Mouse (Mus musculus) C2C12 (cell line): ENCODE measurements around the gene 5730522E02Rik. TPM values are rescaled to one million over a fixed set of nuclear protein-coding genes. Genes with fewer than 3 reads are reported as not detected.

Source experiments
- H3K27me3 ChIP-seq: one replicate; pipeline ENCODE4 v1.6.1; 2011; ENCODE audit not compliant: control insufficient read depth, insufficient read depth, insufficient read length
- H3K36me3 ChIP-seq: one replicate; pipeline ENCODE4 v1.6.1; 2011; ENCODE audit not compliant: control insufficient read depth, insufficient read depth
- H3K4me3 ChIP-seq: one replicate; pipeline ENCODE4 v1.5.1; 2011; ENCODE audit warnings: mild to moderate bottlenecking, control low read depth; ENCODE audit not compliant: poor library complexity, insufficient read depth, severe bottlenecking
- H3K79me2 ChIP-seq: one replicate; pipeline ENCODE4 v1.6.1; 2011; ENCODE audit not compliant: control insufficient read depth, insufficient read depth
- H3K79me3 ChIP-seq: one replicate; pipeline ENCODE4 v1.6.1; 2011; ENCODE audit warnings: low read depth, control low read depth
- H3ac ChIP-seq: one replicate; pipeline ENCODE3; 2011; ENCODE audit warnings: low read depth; ENCODE audit not compliant: control insufficient read depth, insufficient read length
- CEBPB ChIP-seq: IDR thresholded peaks from one replicate; pipeline ENCODE4 v1.6.1; 2011; ENCODE audit warnings: low read depth, mild to moderate bottlenecking, control low read depth, moderate library complexity
- CTCF ChIP-seq: IDR thresholded peaks from one replicate; pipeline ENCODE4 v1.5.1; 2011; ENCODE audit not compliant: control insufficient read depth, insufficient read depth, insufficient read length
- FOSL1 ChIP-seq: IDR thresholded peaks from one replicate; pipeline ENCODE4 v1.8.0; 2011; ENCODE audit warnings: mild to moderate bottlenecking, low read length; ENCODE audit not compliant: poor library complexity, insufficient read depth, severe bottlenecking
- MAX ChIP-seq: IDR thresholded peaks from one replicate; pipeline ENCODE4 v1.6.1; 2011; ENCODE audit warnings: mild to moderate bottlenecking, control low read depth
- MYOD1 ChIP-seq: IDR thresholded peaks from one replicate; pipeline ENCODE4 v1.6.1; 2011; ENCODE audit warnings: low read depth; ENCODE audit not compliant: control insufficient read depth, insufficient read length
- MYOG ChIP-seq: IDR thresholded peaks from one replicate; pipeline ENCODE4 v1.6.1; 2011; ENCODE audit not compliant: control insufficient read depth, insufficient read length; ENCODE audit errors: extremely low read depth
- USF1 ChIP-seq: IDR thresholded peaks from one replicate; pipeline ENCODE4 v1.6.1; 2011; ENCODE audit warnings: low read depth, mild to moderate bottlenecking, control low read depth, moderate library complexity
- polyA plus RNA-seq: library from polyadenylated mRNA; unstranded; fragments of >200 nt; fragmentation: generic; extraction: Trizol; gene quantifications from one replicate; pipeline ENCODE4 v1.2.1, GENCODE M21; 2012; ENCODE audit warnings: missing spikeins

The 5730522E02Rik gene
- polyA plus RNA-seq, 1 experiment: not detected

DNA sequence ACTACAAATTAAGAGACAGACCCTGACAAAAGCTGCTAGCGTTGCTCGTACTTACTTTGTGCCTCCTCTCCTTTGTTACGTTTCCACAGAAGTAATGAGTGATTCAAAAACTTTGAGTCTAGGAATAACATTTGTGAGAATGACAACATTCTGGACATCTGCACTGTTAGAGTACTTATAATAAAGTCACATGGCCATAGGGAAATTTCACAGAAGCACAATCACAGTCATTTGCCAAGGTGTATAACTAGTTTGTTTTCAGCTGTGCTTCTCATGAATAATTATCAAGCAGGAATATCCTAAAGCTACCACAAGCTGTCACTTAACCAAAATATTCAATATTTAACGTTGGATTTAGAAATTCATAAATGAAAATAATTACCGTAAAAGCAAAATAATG lies 269.1 kb downstream of the 5730522E02Rik start:
- no peak for TF ChIP-seq CTCF
- TF ChIP-seq MYOD1: no peak
- no peak for TF ChIP-seq MAX
- no peak for TF ChIP-seq MYOG
- no peak for TF ChIP-seq CEBPB
- no peak for TF ChIP-seq USF1
- TF ChIP-seq FOSL1: no peak
- no peaks in the 10 kb centered on the region for H3K79me3 ChIP-seq
- no peaks in the 10 kb centered on the region for H3K27me3 ChIP-seq
- H3K4me3 ChIP-seq: no peak overlapping the region
- no peaks in the 10 kb centered on the region for H3K36me3 ChIP-seq
- no peaks in the 10 kb centered on the region for H3K79me2 ChIP-seq
- H3ac ChIP-seq: no peak overlapping the region

GRCm38 (mm10) chr11:25940716-25941294 lies 269.8 kb downstream of the 5730522E02Rik start:
- H3K36me3 ChIP-seq: no peaks in the 10 kb centered on the region
- no peaks in the 10 kb centered on the region for H3K27me3 ChIP-seq
- no peak overlapping the region for H3ac ChIP-seq
- H3K79me3 ChIP-seq: no peaks in the 10 kb centered on the region
- H3K4me3 ChIP-seq: no peak overlapping the region
- TF ChIP-seq CTCF (no peak), FOSL1 (no peak), MYOG (no peak)
- H3K79me2 ChIP-seq: no peaks in the 10 kb centered on the region

- no peaks in the 10 kb centered on the region for H3K79me3 ChIP-seq
- no peak overlapping the region for H3K4me3 ChIP-seq
- no peak for TF ChIP-seq USF1
- no peak for TF ChIP-seq CTCF
- TF ChIP-seq CEBPB: no peak
- TF ChIP-seq MYOG: no peak
- TF ChIP-seq MAX: no peak
- TF ChIP-seq FOSL1: no peak
- TF ChIP-seq MYOD1: no peak
Measured at GRCm38 (mm10) chr11:25926267-25926666, 284.3 kb downstream of the 5730522E02Rik start.

DNA sequence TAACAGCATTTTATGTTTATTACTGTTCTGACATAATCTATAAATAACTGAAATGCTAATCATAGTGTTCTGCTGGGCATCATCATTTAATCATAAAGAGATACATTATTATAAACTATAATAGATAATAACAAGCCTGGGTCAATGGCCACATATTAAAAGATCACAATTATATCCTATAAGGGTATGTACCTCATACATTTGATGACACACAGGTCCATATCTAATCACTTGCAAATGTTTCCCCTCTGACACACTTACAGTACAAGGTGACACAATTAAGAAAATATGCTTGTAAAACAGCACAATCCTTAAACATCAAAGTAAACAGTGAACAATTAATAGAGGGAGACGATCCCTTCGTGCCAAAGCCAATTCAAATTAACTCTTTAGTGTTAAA lies 308.2 kb downstream of the 5730522E02Rik start:
- Histone ChIP-seq H3K27me3 (no peaks in the 10 kb centered on the region), H3K79me2 (no peaks in the 10 kb centered on the region), H3K36me3 (no peaks in the 10 kb centered on the region), H3K79me3 (no peaks in the 10 kb centered on the region), H3ac (no peak overlapping the region), H3K4me3 (no peak overlapping the region)
- TF ChIP-seq CTCF (no peak), FOSL1 (no peak), MYOD1 (no peak), USF1 (no peak), MYOG (no peak), MAX (no peak), CEBPB (no peak)

More at GRCm38 (mm10) chr11:25926267-25926666, 284.3 kb downstream of the 5730522E02Rik start:
- no peaks in the 10 kb centered on the region for H3K27me3 ChIP-seq
- H3ac ChIP-seq: no peak overlapping the region
- no peaks in the 10 kb centered on the region for H3K36me3 ChIP-seq
- H3K79me2 ChIP-seq: no peaks in the 10 kb centered on the region

DNA sequence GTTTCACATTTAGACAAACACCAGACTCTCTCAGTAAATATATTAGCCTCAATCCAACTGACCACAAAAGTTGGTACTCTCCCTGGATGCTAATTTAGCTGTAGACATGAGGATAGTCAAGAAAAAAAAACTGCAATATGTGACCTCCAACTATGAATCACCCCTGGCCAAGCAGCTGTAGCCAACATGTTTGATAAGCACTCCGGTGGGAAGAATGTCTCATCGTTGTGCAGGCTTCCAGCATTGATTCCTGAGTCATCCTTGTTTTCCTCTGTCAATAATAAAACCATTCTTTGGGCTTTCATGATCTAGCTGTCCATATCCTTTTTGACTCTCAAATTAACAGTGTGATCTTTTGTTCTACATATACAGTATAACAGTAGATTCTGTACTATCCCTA lies 308.9 kb downstream of the 5730522E02Rik start:
- Histone ChIP-seq H3K79me2 (no peaks in the 10 kb centered on the region), H3ac (no peak overlapping the region), H3K36me3 (no peaks in the 10 kb centered on the region), H3K27me3 (no peaks in the 10 kb centered on the region), H3K4me3 (no peak overlapping the region), H3K79me3 (no peaks in the 10 kb centered on the region)
- no peak for TF ChIP-seq CEBPB
- no peak for TF ChIP-seq FOSL1
- TF ChIP-seq MYOG: no peak

GRCm38 (mm10) chr11:25893906-25894305 lies 316.7 kb downstream of the 5730522E02Rik start:
- Histone ChIP-seq H3K79me2 (no peaks in the 10 kb centered on the region), H3ac (no peak overlapping the region), H3K4me3 (no peak overlapping the region), H3K36me3 (no peaks in the 10 kb centered on the region), H3K79me3 (no peaks in the 10 kb centered on the region), H3K27me3 (no peaks in the 10 kb centered on the region)
- no peak for TF ChIP-seq FOSL1
- TF ChIP-seq USF1: no peak
- TF ChIP-seq CTCF: no peak
- TF ChIP-seq MAX: no peak
- no peak for TF ChIP-seq MYOG
- TF ChIP-seq CEBPB: no peak
- no peak for TF ChIP-seq MYOD1

DNA sequence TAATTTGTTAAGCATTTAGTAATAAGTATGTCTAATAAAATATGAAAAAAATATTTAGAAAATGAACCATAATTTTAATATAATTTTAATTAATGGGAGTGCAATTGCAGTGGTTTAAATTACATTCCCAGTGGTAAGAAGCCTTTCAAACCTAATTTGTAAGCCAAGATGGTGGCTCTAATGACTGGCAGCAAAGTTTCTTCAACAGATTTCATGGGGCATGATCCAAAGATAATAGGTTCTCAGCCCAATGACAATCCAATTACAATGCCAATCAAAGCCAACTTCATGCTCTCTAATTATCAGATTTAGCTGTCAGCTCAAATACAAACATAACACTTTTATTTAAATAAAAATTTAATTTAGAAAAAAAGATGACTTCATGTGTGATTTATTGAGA lies 337.6 kb downstream of the 5730522E02Rik start:
- no peak for TF ChIP-seq FOSL1
- no peak for TF ChIP-seq CTCF
- no peak for TF ChIP-seq USF1
- TF ChIP-seq MYOG: no peak
- no peak for TF ChIP-seq CEBPB
- TF ChIP-seq MAX: no peak
- no peak for TF ChIP-seq MYOD1
- Histone ChIP-seq H3K36me3 (no peaks in the 10 kb centered on the region), H3K79me2 (no peaks in the 10 kb centered on the region), H3K79me3 (no peaks in the 10 kb centered on the region), H3K4me3 (no peak overlapping the region), H3K27me3 (no peaks in the 10 kb centered on the region), H3ac (no peak overlapping the region)
